Mouse (Mus musculus): ENCODE measurements at regions not wholly inside any gene's neighbourhood (a gene's known extent, or its start where the extent isn't known, plus 50 kb on each side); places are given as distances from the start of the nearest gene placed in this dataset.
"Not testable (repeated sequence)": the region's sequence is repeated elsewhere in the genome, so short reads cannot be mapped to it uniquely, and the experiment has no call there.

DNA sequence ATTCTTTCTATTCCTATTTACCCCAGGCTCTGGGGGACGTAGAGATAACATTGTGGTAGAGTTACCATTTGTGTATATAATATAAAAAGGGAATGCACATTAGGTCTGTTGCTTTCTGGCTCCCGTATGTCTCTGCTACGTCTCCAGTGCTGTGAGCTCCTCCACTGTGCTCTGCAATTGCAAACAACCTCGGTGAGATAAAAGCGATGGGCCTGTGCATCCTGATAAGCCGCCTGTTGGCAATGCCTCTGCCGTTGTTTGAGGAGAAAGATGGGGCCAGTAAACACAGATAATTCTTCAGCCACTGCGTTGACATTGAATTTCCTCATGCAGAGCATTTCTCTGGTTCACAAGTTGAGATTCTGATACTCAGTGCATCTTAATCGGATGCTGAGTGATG lies 424.9 kb downstream of the Cbln4 start:
- H3K27ac ChIP-seq: no peak overlapping the region
- no peaks in the 10 kb centered on the region for H3K4me1 ChIP-seq
- ATAC-seq (ENCODE audit: low FRiP score, low read depth): no peak
- H3K36me3 ChIP-seq: no peaks in the 10 kb centered on the region
- H3K4me2 ChIP-seq (replicated peaks): no peak overlapping the region
- WGBS: 78% methylated on average over 9 of the region's 9 CpGs
- peaks cover 17% of the 10 kb centered on the region; the same call in 1 of the 2 replicates for H3K27me3 ChIP-seq
- H3K9me3 ChIP-seq: no peaks in the 10 kb centered on the region
- H3K9ac ChIP-seq: no peak overlapping the region
- no peak overlapping the region for H3K4me3 ChIP-seq

DNA sequence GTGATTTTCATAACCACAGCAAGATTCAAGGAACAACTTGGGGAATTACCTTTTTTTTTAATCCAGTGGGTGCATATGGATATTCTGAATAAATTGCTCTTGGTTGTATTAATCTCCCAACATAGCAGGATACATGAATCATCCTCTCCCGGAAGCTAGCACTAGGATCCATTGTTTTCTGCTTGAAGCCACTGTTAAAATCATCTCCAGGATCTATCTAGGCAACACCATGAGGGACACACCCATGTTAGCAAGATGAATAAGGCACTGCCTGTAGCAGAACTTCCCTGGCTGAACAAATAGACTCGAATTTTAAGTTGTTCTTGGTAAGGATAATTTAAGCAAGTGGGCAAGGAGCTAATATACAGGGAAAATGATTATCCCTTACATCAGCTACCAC lies 427.8 kb downstream of the Cbln4 start:
- Histone ChIP-seq H3K36me3 (no peaks in the 10 kb centered on the region), H3K27me3 (0 out of 2 replicates have a peak, but pooled peaks cover 4% of the 10 kb centered on the region), H3K9ac (no peak overlapping the region), H3K27ac (no peak overlapping the region), H3K4me3 (no peak overlapping the region), H3K9me3 (no peaks in the 10 kb centered on the region), H3K4me1 (no peaks in the 10 kb centered on the region), H3K4me2 (replicated peaks) (no peak overlapping the region)
- ATAC-seq (ENCODE audit: low FRiP score, low read depth): no peak
- WGBS: 70% methylated on average over 2 of the region's 2 CpGs

DNA sequence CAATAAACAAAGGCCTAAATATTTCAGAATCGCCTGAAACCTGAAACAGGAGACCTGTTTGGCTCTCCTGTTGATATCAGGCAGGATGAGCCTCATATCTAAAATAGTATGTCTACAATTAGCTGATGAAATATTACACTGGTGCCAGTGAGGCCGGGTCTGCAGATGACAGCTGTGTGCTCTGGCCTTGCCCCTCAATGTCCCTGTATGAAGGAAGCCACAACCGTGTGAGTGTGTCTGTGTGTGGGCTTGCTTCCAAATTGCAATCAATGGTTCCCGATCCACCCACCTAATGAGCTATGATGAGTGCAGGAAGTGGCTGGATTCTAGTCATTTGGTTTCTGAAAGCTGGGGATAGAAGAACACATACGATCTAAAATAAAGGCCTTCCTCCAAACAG lies 438.2 kb downstream of the Cbln4 start:
- Histone ChIP-seq H3K4me2 (replicated peaks) (no peak overlapping the region), H3K9ac (no peak overlapping the region), H3K27ac (no peak overlapping the region), H3K27me3 (no peaks in the 10 kb centered on the region), H3K4me1 (no peaks in the 10 kb centered on the region), H3K36me3 (no peaks in the 10 kb centered on the region), H3K4me3 (no peak overlapping the region), H3K9me3 (no peaks in the 10 kb centered on the region)
- ATAC-seq (ENCODE audit: low FRiP score, low read depth): no peak
- WGBS: 67% methylated on average over 5 of the region's 5 CpGs

GRCm38 (mm10) chr2:171595240-171595639 lies 448.0 kb downstream of the Cbln4 start:
- no peak for ATAC-seq (ENCODE audit: low FRiP score, low read depth)
- H3K9ac ChIP-seq: no peak overlapping the region
- H3K36me3 ChIP-seq: no peaks in the 10 kb centered on the region
- peaks cover 3% of the 10 kb centered on the region for H3K4me1 ChIP-seq
- H3K27ac ChIP-seq: no peak overlapping the region
- no peak overlapping the region for H3K4me3 ChIP-seq
- no peak overlapping the region for H3K4me2 ChIP-seq (replicated peaks)
- no peaks in the 10 kb centered on the region for H3K27me3 ChIP-seq
- no peaks in the 10 kb centered on the region for H3K9me3 ChIP-seq
- 62% methylated on average over 5 of the region's 5 CpGs for WGBS

GRCm38 (mm10) chr2:171593884-171594283 lies 449.4 kb downstream of the Cbln4 start:
- WGBS: 87% methylated on average over 3 of the region's 3 CpGs
- H3K27me3 ChIP-seq: no peaks in the 10 kb centered on the region
- H3K4me2 ChIP-seq (replicated peaks): no peak overlapping the region
- H3K36me3 ChIP-seq: no peaks in the 10 kb centered on the region
- no peak overlapping the region for H3K27ac ChIP-seq
- H3K4me1 ChIP-seq: peaks cover 3% of the 10 kb centered on the region
- no peak overlapping the region for H3K9ac ChIP-seq
- H3K9me3 ChIP-seq: no peaks in the 10 kb centered on the region
- H3K4me3 ChIP-seq: no peak overlapping the region
- ATAC-seq (ENCODE audit: low FRiP score, low read depth): no peak

- no peak overlapping the region for H3K4me2 ChIP-seq (replicated peaks)
- H3K9ac ChIP-seq: no peak overlapping the region
- H3K27ac ChIP-seq: no peak overlapping the region
- no peaks in the 10 kb centered on the region for H3K36me3 ChIP-seq
- peaks cover 5% of the 10 kb centered on the region for H3K4me1 ChIP-seq
- H3K27me3 ChIP-seq: no peaks in the 10 kb centered on the region
- H3K9me3 ChIP-seq: no peaks in the 10 kb centered on the region
- ATAC-seq (ENCODE audit: low FRiP score, low read depth): no peak
- H3K4me3 ChIP-seq: no peak overlapping the region
- 78% methylated on average over 6 of the region's 6 CpGs for WGBS
These were observed 451.0 kb downstream of the Cbln4 start for GRCm38 (mm10) chr2:171592315-171592714.

- no peak overlapping the region for H3K4me3 ChIP-seq
- H3K4me2 ChIP-seq (replicated peaks): no peak overlapping the region
- H3K36me3 ChIP-seq: no peaks in the 10 kb centered on the region
- H3K9ac ChIP-seq: no peak overlapping the region
- no peaks in the 10 kb centered on the region for H3K27me3 ChIP-seq
- H3K4me1 ChIP-seq: peaks cover 7% of the 10 kb centered on the region; the same call in 1 of the 2 replicates
- ATAC-seq (ENCODE audit: low FRiP score, low read depth): no peak
- WGBS: 27% methylated on average over 4 of the region's 4 CpGs
- no peaks in the 10 kb centered on the region for H3K9me3 ChIP-seq
- H3K27ac ChIP-seq: no peak overlapping the region
These were observed 455.1 kb downstream of the Cbln4 start for GRCm38 (mm10) chr2:171588158-171588557.

- WGBS: 84% methylated on average over 9 of the region's 9 CpGs
These were observed 455.6 kb downstream of the Cbln4 start for GRCm38 (mm10) chr2:171587635-171588034.

DNA sequence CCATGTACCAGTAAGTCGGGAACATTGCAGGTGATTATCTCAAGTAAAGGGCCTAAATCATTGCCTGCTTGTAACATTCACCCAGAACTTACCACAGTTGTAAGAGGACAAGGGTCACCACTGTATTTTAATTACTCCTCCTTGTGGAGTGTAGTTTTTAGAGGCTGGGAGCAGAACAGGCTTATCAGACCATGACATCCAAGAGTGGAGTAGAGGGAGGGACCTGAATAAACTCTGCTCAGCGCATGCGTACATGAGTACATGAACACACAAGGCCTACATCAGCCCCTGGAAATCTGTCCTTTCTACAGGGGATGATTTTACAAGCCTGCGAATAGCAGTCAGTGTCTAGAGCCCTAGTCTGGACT lies 456.4 kb downstream of the Cbln4 start:
- H3K4me1 ChIP-seq: peaks cover 7% of the 10 kb centered on the region; the same call in 1 of the 2 replicates
- no peak overlapping the region for H3K4me2 ChIP-seq (replicated peaks)
- no peak overlapping the region for H3K27ac ChIP-seq
- no peaks in the 10 kb centered on the region for H3K36me3 ChIP-seq
- H3K27me3 ChIP-seq: no peaks in the 10 kb centered on the region
- H3K9ac ChIP-seq: no peak overlapping the region
- 85% methylated on average over 4 of the region's 4 CpGs for WGBS
- no peak for ATAC-seq (ENCODE audit: low FRiP score, low read depth)
- no peaks in the 10 kb centered on the region for H3K9me3 ChIP-seq
- no peak overlapping the region for H3K4me3 ChIP-seq

More at GRCm38 (mm10) chr2:171587635-171588034, 455.6 kb downstream of the Cbln4 start:
- no peak overlapping the region for H3K4me3 ChIP-seq
- no peaks in the 10 kb centered on the region for H3K9me3 ChIP-seq
- no peak overlapping the region for H3K4me2 ChIP-seq (replicated peaks)
- ATAC-seq (ENCODE audit: low FRiP score, low read depth): no peak
- no peak overlapping the region for H3K27ac ChIP-seq
- no peak overlapping the region for H3K9ac ChIP-seq
- H3K36me3 ChIP-seq: no peaks in the 10 kb centered on the region
- no peaks in the 10 kb centered on the region for H3K27me3 ChIP-seq
- H3K4me1 ChIP-seq: peaks cover 7% of the 10 kb centered on the region; the same call in 1 of the 2 replicates

- H3K27ac ChIP-seq: no peak overlapping the region
- H3K9me3 ChIP-seq: no peaks in the 10 kb centered on the region
- H3K9ac ChIP-seq: no peak overlapping the region
- ATAC-seq (ENCODE audit: low FRiP score, low read depth): no peak
- H3K4me1 ChIP-seq: peaks cover 7% of the 10 kb centered on the region; the same call in 1 of the 2 replicates
- H3K4me2 ChIP-seq (replicated peaks): no peak overlapping the region
- H3K36me3 ChIP-seq: no peaks in the 10 kb centered on the region
- no peaks in the 10 kb centered on the region for H3K27me3 ChIP-seq
- no peak overlapping the region for H3K4me3 ChIP-seq
- 60% methylated on average over 6 of the region's 6 CpGs for WGBS
These were observed 456.9 kb downstream of the Cbln4 start for GRCm38 (mm10) chr2:171586217-171586852.

- H3K9ac ChIP-seq: no peak overlapping the region
- no peak for ATAC-seq (ENCODE audit: low FRiP score, low read depth)
- no peak overlapping the region for H3K4me3 ChIP-seq
- peaks cover 9% of the 10 kb centered on the region for H3K4me1 ChIP-seq
- H3K27me3 ChIP-seq: no peaks in the 10 kb centered on the region
- 80% methylated on average over 3 of the region's 3 CpGs for WGBS
- H3K9me3 ChIP-seq: peaks cover 6% of the 10 kb centered on the region; the same call in 1 of the 2 replicates
- H3K4me2 ChIP-seq (replicated peaks): no peak overlapping the region
- H3K36me3 ChIP-seq: no peaks in the 10 kb centered on the region
- no peak overlapping the region for H3K27ac ChIP-seq
These were observed 468.9 kb downstream of the Cbln4 start for GRCm38 (mm10) chr2:171574360-171574759.

DNA sequence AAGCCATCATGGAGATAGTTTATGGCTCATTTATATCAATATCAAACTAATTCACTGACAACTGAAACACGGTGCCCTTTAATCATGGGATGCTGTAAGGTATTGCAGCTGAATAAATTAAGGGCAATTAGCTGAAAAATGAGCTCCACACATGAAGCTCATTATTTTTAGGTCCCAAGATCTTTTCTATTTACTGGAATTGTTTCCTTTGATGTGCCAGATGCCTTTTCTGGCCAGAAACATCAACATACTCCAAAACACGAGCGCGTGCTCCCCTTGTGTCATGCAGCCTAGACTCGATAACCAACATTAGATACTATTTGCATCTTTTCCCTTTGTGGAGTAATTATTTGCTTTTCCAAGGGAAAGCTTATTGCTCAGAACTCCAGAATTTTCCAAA lies 480.6 kb downstream of the Cbln4 start:
- Histone ChIP-seq H3K4me1 (no peaks in the 10 kb centered on the region), H3K9ac (no peak overlapping the region), H3K27ac (no peak overlapping the region), H3K27me3 (no peaks in the 10 kb centered on the region), H3K4me2 (replicated peaks) (no peak overlapping the region), H3K4me3 (no peak overlapping the region), H3K9me3 (peaks cover 5% of the 10 kb centered on the region; the same call in 1 of the 2 replicates), H3K36me3 (no peaks in the 10 kb centered on the region)
- 24% methylated on average over 5 of the region's 5 CpGs for WGBS
- no peak for ATAC-seq (ENCODE audit: low FRiP score, low read depth)

DNA sequence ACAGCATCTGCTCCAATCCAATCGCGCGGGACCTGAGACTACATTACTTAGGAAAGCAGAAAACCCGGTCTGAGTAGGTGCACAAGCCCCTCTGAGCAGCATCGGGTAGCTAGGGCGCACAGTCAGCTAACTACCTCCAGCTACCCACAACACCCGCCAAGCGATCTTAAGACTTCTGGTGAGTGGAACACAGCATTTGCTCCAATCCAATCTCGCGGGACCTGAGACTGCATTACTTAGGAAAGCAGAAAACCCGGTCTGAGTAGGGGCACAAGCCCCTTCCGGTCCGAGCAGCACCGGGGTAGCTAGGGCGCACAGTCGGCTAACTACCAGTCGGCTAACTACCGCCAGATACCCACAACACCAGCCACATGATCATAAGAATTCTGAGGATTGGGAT lies 500.5 kb downstream of the Cbln4 start:
- H3K4me3 ChIP-seq; H3K27me3 ChIP-seq; H3K4me2 ChIP-seq (replicated peaks); H3K4me1 ChIP-seq; H3K36me3 ChIP-seq; H3K27ac ChIP-seq; H3K9me3 ChIP-seq; ATAC-seq (ENCODE audit: low FRiP score, low read depth); H3K9ac ChIP-seq: not testable (repeated sequence)
- 85% methylated on average over 18 of the region's 18 CpGs for WGBS

Data from limb, embryonic 13.5 days (tissue).